In the genomic region with DNA sequence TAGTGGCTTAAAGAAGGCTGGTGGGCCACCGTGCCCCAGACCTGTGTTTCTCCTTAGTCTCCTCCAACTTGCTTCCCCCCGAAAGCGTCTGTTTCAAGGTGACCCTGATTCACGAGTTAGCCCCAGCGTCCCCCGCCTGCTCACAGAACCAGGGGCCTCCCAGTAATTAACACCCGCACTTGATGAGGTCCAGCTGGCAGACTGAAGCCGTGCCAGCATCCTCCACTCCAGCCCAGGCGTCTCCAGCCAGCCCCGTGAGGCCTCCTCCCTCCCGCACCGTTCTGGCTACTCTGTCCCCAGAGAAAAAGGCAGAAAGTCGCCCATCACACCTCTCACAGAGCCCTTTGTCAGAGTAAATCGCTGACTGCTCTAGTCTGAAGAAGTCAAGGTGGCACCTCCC, we compare ENCODE assay signal across 8 mouse cellular contexts.
DNase-seq lines count a peak whose midpoint lies in the region; ATAC-seq and TF ChIP-seq lines count a peak whose summit lies in the region.

No protein-coding gene starts in this region.

- H3K9ac ChIP-seq in heart, adult 2 months (ENCODE audit: low read depth, low read length) = no peak overlapping the region
- no peak overlapping the region for H3K9ac ChIP-seq in midbrain, embryonic 11.5 days (ENCODE audit: low read length)

- no peak for ATAC-seq in midbrain, embryonic 11.5 days (ENCODE audit: low FRiP score)
- ATAC-seq in erythroid progenitor cell, adult 5-6 weeks (replicated peaks; ENCODE audit: low FRiP score, poor library complexity, severe bottlenecking) = no peak

- no peak for TF ChIP-seq POLR2A in heart, adult 2 months (IDR thresholded peaks at IDR 0.05; ENCODE audit: insufficient read depth, low read depth, low read length)

- intact Hi-C loops in heart, adult 2 months (cut with DNase I) = loop anchor here (10.0 kb wide), 1 partner anchor 151 kb away; no protein-coding TSS in a partner anchor

- H3K4me1 ChIP-seq in heart, adult 2 months (ENCODE audit: control insufficient read depth, insufficient read depth, low read length) = peaks cover 2% of the 10 kb centered on the region; the same call in 1 of the 2 replicates
- H3K4me1 ChIP-seq in midbrain, embryonic 11.5 days (ENCODE audit: control insufficient read depth, insufficient read depth, low read length) = peaks cover 21% of the 10 kb centered on the region

- H3K27me3 ChIP-seq in heart, adult 2 months (ENCODE audit: control insufficient read depth, insufficient read depth, low read length) = no peaks in the 10 kb centered on the region
- H3K27me3 ChIP-seq in midbrain, embryonic 11.5 days (ENCODE audit: control insufficient read depth, insufficient read depth, low read length) = no peaks in the 10 kb centered on the region

- no peak for TF ChIP-seq EP300 in heart, adult 2 months (IDR thresholded peaks at IDR 0.05; ENCODE audit: insufficient read depth, low read depth, low read length)

- H3K79me2 ChIP-seq in heart, adult 2 months (replicated peaks; ENCODE audit: control insufficient read depth, insufficient read depth, low read length) = no peaks in the 10 kb centered on the region

- H3K4me2 ChIP-seq in midbrain, embryonic 11.5 days = no peak overlapping the region

- DNase-seq in ovary, postnatal 36 days (ENCODE audit: low spot score) = peak; percentile 24
- no peak for DNase-seq in ovary, adult 18-20 months (ENCODE audit: low spot score)
- peak; percentile 55 to 67 for DNase-seq in heart, adult 2 months
- peak; percentile 4 to 23 for DNase-seq in kidney, adult 8-10 months
- DNase-seq in midbrain, embryonic 11.5 days (ENCODE audit: low spot score, missing footprints) = no peak
- no peak for DNase-seq in ovary, postnatal 10 days (ENCODE audit: low spot score)
- DNase-seq in thymus, postnatal 0 days (ENCODE audit: low spot score) = no peak

- H3K36me3 ChIP-seq in heart, adult 2 months (ENCODE audit: control insufficient read depth, insufficient read depth, low read length) = no peaks in the 10 kb centered on the region
- no peaks in the 10 kb centered on the region for H3K36me3 ChIP-seq in midbrain, embryonic 11.5 days (ENCODE audit: control insufficient read depth, insufficient read depth, low read length)

- H3K4me3 ChIP-seq in heart, adult 2 months = no peak overlapping the region
- H3K4me3 ChIP-seq in midbrain, embryonic 11.5 days (ENCODE audit: low read depth, low read length) = no peak overlapping the region

- TF ChIP-seq CTCF in heart, adult 2 months (IDR thresholded peaks at IDR 0.05) = no peak

- 39% methylated on average over 14 of the region's 14 CpGs for WGBS in heart, adult 2 months
- WGBS in midbrain, embryonic 11.5 days = 68% methylated on average over 14 of the region's 14 CpGs

- no peak overlapping the region for H3K27ac ChIP-seq in heart, adult 2 months
- peak overlapping the region; percentile 36 for H3K27ac ChIP-seq in midbrain, embryonic 11.5 days (ENCODE audit: low read depth, low read length)

- H3K9me3 ChIP-seq in midbrain, embryonic 11.5 days (ENCODE audit: control insufficient read depth, low read length) = no peaks in the 10 kb centered on the region

Comparison
In these comparisons a context has a peak if more than half of its experiments do, and no peak if none do; other contexts are left out.
1. DNase-seq: peak in ovary, postnatal 36 days (single experiment), heart, adult 2 months (2 of 2) and kidney, adult 8-10 months (2 of 2); none in ovary, adult 18-20 months (single experiment), midbrain, embryonic 11.5 days (single experiment), ovary, postnatal 10 days (single experiment) and thymus, postnatal 0 days (single experiment).